Mouse (Mus musculus): ENCODE results near the gene Frem1. TPM values are rescaled to one million over a fixed set of nuclear protein-coding genes. Genes with fewer than 3 reads are reported as not detected.

Gene Frem1
- polyA plus RNA-seq, 1 experiment: 5.7 TPM

- no peak for DNase-seq (ENCODE audit: low read depth)
These were observed 122.1 kb downstream of the Frem1 start for GRCm38 (mm10) chr4:82930079-82930478.

DNA sequence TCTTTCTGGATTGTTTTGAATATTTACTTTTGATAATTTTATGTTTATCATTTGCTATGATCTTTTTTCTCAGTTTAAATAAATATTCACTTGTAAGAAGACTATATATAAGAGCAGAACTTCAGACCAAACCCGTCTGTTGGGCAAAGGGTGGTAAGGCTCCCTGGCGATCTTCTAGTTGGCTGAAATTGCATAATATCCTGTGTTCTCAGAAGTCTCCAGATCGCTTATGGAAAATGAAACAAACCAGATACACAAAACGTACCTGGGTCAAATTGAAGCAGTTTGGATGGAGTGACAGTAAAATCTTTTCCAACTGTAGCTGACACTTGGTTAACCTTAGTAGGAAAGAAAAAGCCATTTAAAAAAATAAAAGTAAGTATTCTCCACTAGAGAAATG lies 130.2 kb downstream of the Frem1 start:
- DNase-seq (ENCODE audit: low read depth): no peak

DNA sequence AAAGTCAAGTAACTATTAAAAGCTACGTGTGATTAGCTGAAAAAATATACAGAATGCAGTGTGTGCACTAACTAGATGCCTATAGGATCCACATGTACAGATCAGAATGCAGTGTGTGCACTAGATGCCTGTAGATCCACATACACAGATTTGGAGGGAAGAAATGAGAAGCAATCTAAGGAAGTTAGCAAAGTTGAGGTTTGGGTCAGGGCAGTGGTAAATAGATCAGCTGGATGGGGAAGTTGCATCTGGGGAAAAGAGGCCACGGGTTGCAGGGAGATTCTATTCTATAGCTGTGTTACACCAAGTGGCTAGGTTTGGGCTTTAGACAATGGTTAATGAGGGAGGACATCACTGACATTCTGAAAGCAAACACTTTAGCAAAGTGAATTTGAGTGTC lies 133.5 kb downstream of the Frem1 start:
- no peak for DNase-seq (ENCODE audit: low read depth)

- no peak for DNase-seq (ENCODE audit: low read depth)
These were observed 135.5 kb downstream of the Frem1 start for GRCm38 (mm10) chr4:82916678-82917050.

GRCm38 (mm10) chr4:82916003-82916677 lies 136.0 kb downstream of the Frem1 start:
- DNase-seq (ENCODE audit: low read depth): no peak

DNA sequence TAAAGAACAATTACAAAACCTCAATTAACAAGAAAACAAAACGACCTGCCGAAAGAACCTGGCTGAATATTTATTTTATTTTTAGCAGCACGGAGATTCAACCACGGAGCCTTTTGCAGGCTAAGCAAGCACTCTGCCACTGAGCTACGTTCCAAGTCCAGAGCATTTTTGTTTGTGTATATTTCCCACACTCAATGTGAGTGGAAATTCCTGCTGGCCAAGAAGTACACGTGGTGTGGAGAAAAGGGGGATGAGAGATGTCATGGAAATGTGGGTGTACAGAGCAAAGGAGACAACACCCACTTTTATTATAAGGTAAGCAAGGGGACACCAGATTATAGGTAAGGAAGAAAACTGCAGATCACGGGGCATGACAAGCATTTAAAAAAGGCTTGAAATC lies 136.6 kb downstream of the Frem1 start:
- no peak for DNase-seq (ENCODE audit: low read depth)

DNA sequence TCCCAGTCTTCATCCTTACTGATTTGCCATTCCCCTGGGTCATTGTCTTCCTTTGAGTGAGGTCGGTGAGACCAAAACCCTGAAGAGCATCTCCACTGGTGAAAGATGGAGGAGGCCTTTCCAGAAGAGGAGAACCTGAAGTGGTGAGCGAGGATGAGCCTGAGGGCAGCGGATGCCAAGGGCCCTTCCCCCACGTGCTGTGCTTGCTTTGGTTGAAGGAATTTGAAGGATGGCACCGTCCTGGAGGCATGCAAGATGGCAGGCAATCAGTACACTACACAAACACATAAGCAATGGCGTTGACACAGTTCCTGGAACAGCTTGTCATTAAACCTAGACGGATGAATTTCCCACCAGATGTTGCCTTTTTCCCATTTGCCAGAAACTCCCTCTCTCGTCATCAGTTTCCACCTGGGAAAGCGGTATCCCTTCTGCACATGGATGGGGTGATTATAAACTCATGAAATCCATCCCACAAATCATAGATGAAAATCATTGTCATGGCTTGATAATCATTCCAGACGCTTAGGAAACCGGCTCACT lies 137.5 kb downstream of the Frem1 start:
- no peak for DNase-seq (ENCODE audit: low read depth)

DNA sequence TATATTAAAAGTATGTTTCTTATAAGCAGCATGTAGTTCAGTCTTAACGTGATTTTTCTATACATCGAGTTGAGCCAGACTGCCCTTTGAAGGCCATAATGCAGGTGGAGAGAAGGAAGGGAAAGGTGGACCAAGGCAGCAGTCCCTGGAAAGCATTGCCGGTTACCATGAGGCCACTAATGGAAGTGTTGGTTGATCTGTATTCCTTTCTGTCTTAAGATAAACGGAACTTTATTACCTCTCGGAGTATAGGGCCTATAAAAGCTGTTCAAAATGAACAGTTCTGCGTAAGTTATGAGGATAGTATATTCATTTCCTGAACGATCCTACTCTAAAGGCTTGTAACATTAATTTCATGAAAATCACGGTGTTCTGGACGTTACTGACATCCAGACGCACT lies 156.9 kb downstream of the Frem1 start:
- DNase-seq (ENCODE audit: low read depth): no peak

- DNase-seq (ENCODE audit: low read depth): no peak
These were observed 159.9 kb downstream of the Frem1 start for GRCm38 (mm10) chr4:82892247-82892646.

DNA sequence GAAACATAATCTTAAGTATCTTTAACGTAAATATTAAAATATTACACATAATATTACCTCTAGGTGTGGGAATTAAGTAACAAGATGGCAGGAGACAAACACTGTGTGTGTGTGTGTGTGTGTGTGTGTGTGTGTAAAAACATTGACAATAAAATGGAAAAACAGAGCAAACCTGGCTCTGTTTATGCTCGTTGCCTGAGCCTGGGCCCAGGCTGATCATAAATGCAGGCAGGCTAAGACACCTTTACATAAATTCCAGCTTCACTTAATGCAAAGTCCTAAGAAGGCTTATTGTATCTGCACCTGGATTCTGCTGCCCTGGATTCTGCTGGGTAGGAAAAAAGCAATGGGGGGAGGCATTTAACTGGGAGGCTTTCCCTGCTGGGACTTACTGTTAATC lies 160.6 kb downstream of the Frem1 start:
- no peak for DNase-seq (ENCODE audit: low read depth)

GRCm38 (mm10) chr4:82891049-82891448 lies 161.1 kb downstream of the Frem1 start:
- DNase-seq (ENCODE audit: low read depth): no peak

GRCm38 (mm10) chr4:82890585-82890984 lies 161.6 kb downstream of the Frem1 start:
- no peak for DNase-seq (ENCODE audit: low read depth)

GRCm38 (mm10) chr4:82886148-82886547 lies 166.0 kb downstream of the Frem1 start:
- no peak for DNase-seq (ENCODE audit: low read depth)

DNA sequence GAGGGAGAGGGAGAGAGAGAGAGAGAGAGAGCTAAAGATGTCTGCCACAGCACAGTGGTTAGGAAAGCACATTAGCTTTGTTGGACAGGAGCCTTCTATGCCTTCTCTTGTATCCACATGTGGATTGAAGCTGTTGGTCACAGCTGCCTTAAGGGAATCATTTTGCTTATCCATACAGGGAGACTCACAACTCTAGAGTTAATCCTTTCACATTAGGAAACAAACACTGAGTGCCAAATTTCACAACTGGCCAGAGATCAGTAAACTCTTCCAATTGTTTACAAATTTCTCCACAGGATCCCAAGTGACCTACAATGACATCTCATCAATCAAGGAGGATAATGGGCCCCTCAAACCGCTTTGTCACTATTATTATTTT lies 166.6 kb downstream of the Frem1 start:
- DNase-seq (ENCODE audit: low read depth): peak; percentile 9

- no peak for DNase-seq (ENCODE audit: low read depth)
These were observed 167.3 kb downstream of the Frem1 start, which contains the start of gene Cer1 for GRCm38 (mm10) chr4:82884636-82885534. Cer1 (minus strand) TSS chr4:82885148.

GRCm38 (mm10) chr4:82882500-82882899 lies 169.6 kb downstream of the Frem1 start:
- no peak for DNase-seq (ENCODE audit: low read depth)

DNA sequence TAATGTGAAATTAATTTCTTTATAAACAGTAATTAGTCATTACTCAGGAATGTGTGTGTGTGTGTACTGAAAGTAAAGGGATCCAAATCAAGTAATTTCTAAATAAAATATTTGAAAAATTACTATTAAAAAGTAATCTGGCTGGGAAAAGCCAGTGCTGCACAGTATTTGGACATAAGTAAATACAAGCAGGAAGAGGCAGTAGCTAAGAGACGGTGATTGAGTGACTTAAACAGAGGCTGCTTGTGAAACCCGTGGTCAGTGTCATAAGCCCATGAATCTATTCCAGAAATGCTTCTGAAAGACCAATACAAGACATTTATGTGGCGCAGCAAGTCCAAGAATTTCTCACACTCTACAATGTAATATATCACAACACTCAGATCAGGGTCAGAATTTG lies 170.8 kb downstream of the Frem1 start:
- DNase-seq (ENCODE audit: low read depth): no peak

DNA sequence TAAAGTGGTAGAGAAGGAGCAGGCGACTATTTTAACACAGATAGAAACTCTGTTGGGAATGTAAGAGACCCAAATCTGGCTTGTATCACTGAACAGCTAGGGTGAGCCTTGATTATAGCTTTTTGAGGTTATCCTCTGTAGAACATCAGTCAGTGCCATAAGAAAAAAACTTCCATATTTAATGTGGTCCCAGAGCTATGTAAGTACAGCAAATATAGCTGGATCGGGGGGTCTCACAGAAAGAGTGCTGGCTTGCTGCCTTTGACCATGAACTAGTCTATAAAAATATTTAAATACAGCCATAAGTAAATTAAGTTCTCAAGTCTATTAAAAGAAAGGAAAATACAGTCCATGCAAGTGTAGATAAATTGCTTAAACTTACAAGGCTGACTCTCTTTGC lies 171.9 kb downstream of the Frem1 start:
- no peak for DNase-seq (ENCODE audit: low read depth)

GRCm38 (mm10) chr4:82879152-82879551 lies 173.0 kb downstream of the Frem1 start:
- DNase-seq (ENCODE audit: low read depth): no peak

GRCm38 (mm10) chr4:82876656-82877055 lies 175.5 kb downstream of the Frem1 start:
- no peak for DNase-seq (ENCODE audit: low read depth)

- DNase-seq (ENCODE audit: low read depth): peak; percentile 13
These were observed 176.6 kb downstream of the Frem1 start for GRCm38 (mm10) chr4:82875532-82875931.

- DNase-seq (ENCODE audit: low read depth): no peak
These were observed 177.3 kb downstream of the Frem1 start for GRCm38 (mm10) chr4:82874791-82875190.

GRCm38 (mm10) chr4:82872548-82872947 lies 179.6 kb downstream of the Frem1 start:
- no peak for DNase-seq (ENCODE audit: low read depth)

Data from gonadal fat pad, adult 2 months (tissue).